Mouse (Mus musculus) ES-Bruce4 (cell line): Measurements from ENCODE around the gene Ankrd33.

Experiments used
- CTCF ChIP-seq: IDR thresholded peaks from one replicate; pipeline ENCODE4 v1.8.1; 2011; ENCODE audit warnings: low read depth, low read length
- EP300 ChIP-seq: IDR thresholded peaks from 2 replicates; pipeline ENCODE4 v1.6.1; 2011; ENCODE audit warnings: low read depth, low read length; ENCODE audit not compliant: insufficient read depth
- POLR2A ChIP-seq: IDR thresholded peaks from one replicate; pipeline ENCODE4 v1.8.1; 2011; ENCODE audit warnings: low read length; ENCODE audit not compliant: insufficient read depth

DNA sequence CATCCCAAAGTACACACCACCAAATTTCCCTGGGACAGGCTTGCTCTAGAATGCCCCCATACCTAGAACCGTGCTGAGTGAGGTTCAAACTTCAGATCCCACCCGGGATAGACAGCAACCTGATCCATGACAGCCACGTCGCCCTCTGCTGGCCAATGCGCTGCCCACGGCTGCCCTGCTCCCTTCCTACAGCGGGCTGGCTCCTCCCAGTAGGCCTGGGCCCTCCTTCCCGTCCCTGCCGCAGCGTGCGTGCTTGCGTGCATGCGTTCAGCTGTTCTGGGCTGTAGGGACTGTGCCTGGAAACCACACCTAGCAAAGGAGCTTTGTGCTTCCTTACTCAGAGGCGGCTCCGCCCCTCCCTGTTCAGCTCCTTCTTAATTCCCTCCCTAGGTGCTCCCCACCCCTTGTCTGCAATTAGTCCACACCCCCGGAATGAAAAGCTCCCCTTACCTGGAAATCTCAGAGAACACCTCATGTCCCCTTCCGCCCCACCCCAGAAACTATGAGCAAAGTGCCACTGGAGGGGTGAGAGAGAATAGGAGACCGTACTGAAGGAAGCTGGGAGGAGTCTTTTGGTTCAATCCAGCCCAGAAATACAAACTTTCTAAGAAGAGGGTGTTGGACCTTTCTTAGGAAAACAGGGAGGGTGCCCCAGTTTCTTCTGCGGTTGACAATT is 30.0 kb downstream of the Ankrd33 start:
- peak; percentile 99 for TF ChIP-seq CTCF
- no peak for TF ChIP-seq POLR2A
- TF ChIP-seq EP300 = peak; percentile 87
